Mouse (Mus musculus) urinary bladder, postnatal 10 days (tissue): ENCODE data around the gene Fam192a.

ENCODE experiments used
- DNase-seq: peaks from one replicate; pipeline ENCODE4 v3.0.0; 2022; ENCODE audit warnings: low spot score

Gene Fam192a

GRCm38 (mm10) chr8:94601607-94602385 lies at the start of gene Fam192a, which contains the start of gene Rspry1:
TSS of gene Fam192a (minus strand) at chr8:94601997.
TSS of gene Rspry1 (plus strand) at chr8:94601937.
- peak; percentile 99 for DNase-seq

GRCm38 (mm10) chr8:94649496-94649895 lies 47.7 kb upstream of the Fam192a start:
- DNase-seq, result no peak

GRCm38 (mm10) chr8:94646165-94646564 lies 44.4 kb upstream of the Fam192a start:
- DNase-seq, result no peak

GRCm38 (mm10) chr8:94645202-94645601 lies 43.4 kb upstream of the Fam192a start:
- no peak for DNase-seq

- DNase-seq, result no peak
Observed at GRCm38 (mm10) chr8:94641938-94642337, 40.1 kb upstream of the Fam192a start.

GRCm38 (mm10) chr8:94641183-94641582 lies 39.4 kb upstream of the Fam192a start:
- no peak for DNase-seq

GRCm38 (mm10) chr8:94634211-94634610 lies 32.4 kb upstream of the Fam192a start:
- DNase-seq, result no peak

GRCm38 (mm10) chr8:94633564-94634194 lies 31.9 kb upstream of the Fam192a start:
- no peak for DNase-seq

GRCm38 (mm10) chr8:94624885-94625284 lies 23.1 kb upstream of the Fam192a start:
- DNase-seq, result no peak

GRCm38 (mm10) chr8:94607064-94607463 lies 5.3 kb upstream of the Fam192a start:
- no peak for DNase-seq

GRCm38 (mm10) chr8:94604030-94604429 lies 2.2 kb upstream of the Fam192a start:
- no peak for DNase-seq

- DNase-seq, result no peak
Observed at GRCm38 (mm10) chr8:94602471-94603131, 804 bp upstream of the Fam192a start.

GRCm38 (mm10) chr8:94601034-94601606 lies 677 bp downstream of the Fam192a start:
- DNase-seq, result no peak

GRCm38 (mm10) chr8:94600478-94600877 lies 1.3 kb downstream of the Fam192a start:
- no peak for DNase-seq

- no peak for DNase-seq
Observed at GRCm38 (mm10) chr8:94594211-94594610, 7.6 kb downstream of the Fam192a start.

GRCm38 (mm10) chr8:94591691-94592090 lies 10.1 kb downstream of the Fam192a start:
- no peak for DNase-seq

GRCm38 (mm10) chr8:94584238-94584817 lies 17.5 kb downstream of the Fam192a start:
- no peak for DNase-seq

GRCm38 (mm10) chr8:94582569-94582968 lies 19.2 kb downstream of the Fam192a start:
- DNase-seq, result no peak

- DNase-seq, result no peak
Observed at GRCm38 (mm10) chr8:94581820-94582483, 19.8 kb downstream of the Fam192a start.

GRCm38 (mm10) chr8:94575148-94575547 lies 26.6 kb downstream of the Fam192a start:
- DNase-seq, result no peak

GRCm38 (mm10) chr8:94574159-94574907 lies 27.5 kb downstream of the Fam192a start:
- DNase-seq, result no peak
